Mouse (Mus musculus): Measurements from ENCODE around the gene Ovol2.

Gene Ovol2

GRCm38 (mm10) chr2:144324218-144324617 is 7.7 kb downstream of the Ovol2 start:
- DNase-seq (ENCODE audit: low read depth, low spot score): no peak

DNA sequence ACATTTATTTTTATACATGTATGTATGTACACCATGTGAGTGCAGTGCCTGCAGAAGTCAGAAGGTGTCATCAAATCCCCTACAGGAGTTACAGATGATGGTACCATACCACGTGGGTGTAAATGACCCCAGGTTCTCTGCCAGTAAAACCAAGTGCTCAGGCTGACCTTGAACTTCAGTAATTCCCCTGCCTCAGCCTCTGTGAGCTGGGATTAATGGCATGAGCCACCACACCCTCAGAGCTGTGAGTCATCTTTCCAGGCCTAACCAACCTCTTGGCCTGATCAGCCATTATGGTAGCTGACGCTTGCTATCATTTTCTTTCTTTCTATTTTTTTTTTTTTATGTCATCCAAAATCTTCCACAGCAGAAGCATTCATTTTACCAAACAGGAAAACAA is 20.6 kb downstream of the Ovol2 start:
- peak; percentile 63 for DNase-seq (ENCODE audit: low read depth, low spot score)

DNA sequence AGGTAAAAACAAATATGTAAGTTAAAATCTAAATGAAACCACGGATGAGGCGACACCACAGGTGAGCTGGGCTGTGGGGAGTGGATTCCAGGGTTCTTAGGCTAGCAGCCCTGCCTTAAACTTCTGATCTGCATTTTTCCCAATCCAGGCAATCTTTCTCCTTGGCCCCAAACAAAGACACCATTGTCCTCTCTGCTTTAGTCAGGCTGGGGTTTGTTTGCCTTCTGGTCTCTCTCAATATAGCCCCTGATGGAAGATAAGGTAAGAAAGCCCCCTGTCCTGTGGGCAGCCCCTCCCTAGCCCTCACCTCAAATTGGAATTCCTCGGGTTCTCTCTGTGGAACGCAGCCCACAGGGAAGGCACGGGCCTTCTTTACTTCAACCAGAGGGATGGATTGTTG is 21.7 kb downstream of the Ovol2 start:
- DNase-seq (ENCODE audit: low read depth, low spot score): peak; percentile 55

DNA sequence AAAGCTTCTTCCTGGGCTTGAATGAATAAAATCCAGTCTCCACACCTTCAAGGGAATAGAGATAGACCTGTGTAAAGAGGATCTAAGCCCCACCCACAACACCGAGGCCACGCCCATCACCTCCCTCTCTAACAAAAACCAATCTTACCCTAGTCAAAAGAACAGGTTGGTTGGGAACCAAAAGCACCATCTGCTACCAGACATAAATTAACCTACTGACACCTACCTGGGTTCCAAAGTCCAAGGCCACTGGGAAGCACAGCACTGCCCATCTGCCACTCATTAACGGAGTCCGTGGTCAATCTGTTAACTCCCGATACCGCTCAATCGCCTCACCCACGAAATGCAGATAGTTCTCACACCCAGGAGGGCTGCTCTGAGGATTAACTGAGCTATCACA is 23.4 kb downstream of the Ovol2 start:
- peak; percentile 60 for DNase-seq (ENCODE audit: low read depth, low spot score)

DNA sequence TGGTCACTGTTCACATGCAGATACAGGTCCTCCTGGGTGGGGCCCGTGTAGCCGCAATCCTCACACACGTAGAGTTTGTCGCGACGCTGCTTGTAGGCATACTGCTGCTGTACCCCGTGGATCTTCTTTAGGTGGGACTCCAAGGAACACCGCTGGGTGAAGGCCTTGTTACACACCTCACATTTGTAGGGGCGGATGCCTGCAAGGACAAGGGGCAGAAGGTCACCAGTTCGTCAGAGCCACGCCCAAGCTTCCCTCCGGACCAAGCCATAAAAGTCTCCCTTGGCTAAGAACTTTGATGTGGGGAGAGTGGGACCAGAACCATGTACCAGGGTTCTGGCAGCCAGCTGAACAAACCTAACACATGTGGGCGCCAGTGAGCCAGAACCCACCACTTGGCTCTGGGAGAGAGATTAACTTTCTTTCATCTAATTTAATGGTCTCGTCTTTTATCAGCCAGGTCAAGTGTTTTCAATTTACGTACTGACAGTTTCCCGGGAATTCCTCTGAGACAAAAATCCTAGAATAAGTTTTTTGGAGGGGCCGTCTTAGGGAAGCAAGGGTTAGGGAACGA is 26.1 kb downstream of the Ovol2 start:
- peak; percentile 50 for DNase-seq (ENCODE audit: low read depth, low spot score)

DNA sequence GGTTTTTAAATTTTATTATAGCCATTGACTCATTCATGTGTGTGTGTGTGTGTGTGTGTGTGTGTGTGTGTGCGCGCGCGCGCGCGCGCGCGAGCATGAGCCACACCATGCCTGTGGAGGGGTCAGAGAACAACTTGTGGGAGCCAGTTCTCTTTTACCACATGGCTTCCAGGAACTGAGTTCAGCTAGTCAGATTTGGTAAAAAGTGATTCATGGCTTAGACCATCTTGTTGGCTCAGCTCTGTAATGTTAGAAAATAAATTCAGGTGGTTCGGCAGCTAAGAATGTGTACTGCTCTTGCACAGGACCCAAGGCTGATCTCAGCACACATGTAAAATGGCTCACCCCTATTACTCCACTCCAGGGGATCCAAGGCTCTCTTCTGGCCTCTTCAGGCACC is 30.8 kb downstream of the Ovol2 start:
- no peak for DNase-seq (ENCODE audit: low read depth, low spot score)

DNA sequence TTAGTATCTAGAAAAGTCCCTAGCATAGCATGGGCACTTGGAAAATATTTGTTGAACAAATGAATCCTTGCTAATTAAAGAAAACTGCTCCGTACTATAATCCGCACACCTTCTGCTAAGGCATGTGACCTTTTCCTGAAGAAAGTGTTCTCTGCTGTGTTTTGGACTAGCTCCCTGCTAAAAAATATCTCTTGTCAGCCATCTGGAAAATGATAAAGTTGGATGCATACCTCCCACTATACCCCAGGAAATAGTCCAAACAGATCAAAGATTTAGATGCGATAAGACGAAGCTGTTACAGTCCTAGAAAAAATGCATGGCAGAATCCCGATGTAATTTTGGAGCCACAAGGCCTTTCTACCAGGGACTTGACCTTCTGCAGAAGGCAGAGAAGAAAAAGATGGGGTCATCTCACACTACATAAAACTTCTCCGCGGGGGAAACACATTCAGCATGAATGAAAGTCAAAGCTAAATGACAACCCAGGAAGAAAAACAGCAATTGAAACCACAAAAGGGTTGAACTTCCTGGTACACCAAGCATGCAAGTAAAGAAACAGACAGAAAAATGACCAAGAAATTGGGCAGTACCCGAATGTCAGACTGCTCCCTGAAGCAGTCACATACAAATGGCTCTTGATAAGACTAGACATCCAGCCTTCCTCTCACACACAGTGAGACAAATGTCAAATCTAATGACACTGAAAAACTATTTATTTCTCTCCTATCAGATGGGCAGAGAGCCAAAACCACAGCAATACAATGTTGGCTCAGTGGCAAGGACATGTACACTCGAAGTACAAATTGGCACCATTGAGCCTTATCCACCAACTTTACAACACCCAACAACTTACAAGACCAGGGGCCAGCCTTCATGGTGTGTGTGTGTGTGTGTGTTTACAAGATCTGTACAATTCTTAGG is 31.9 kb downstream of the Ovol2 start:
- DNase-seq (ENCODE audit: low read depth, low spot score): no peak

- peak; percentile 47 for DNase-seq (ENCODE audit: low read depth, low spot score)
Measured at GRCm38 (mm10) chr2:144295145-144295735, 36.7 kb downstream of the Ovol2 start.

DNA sequence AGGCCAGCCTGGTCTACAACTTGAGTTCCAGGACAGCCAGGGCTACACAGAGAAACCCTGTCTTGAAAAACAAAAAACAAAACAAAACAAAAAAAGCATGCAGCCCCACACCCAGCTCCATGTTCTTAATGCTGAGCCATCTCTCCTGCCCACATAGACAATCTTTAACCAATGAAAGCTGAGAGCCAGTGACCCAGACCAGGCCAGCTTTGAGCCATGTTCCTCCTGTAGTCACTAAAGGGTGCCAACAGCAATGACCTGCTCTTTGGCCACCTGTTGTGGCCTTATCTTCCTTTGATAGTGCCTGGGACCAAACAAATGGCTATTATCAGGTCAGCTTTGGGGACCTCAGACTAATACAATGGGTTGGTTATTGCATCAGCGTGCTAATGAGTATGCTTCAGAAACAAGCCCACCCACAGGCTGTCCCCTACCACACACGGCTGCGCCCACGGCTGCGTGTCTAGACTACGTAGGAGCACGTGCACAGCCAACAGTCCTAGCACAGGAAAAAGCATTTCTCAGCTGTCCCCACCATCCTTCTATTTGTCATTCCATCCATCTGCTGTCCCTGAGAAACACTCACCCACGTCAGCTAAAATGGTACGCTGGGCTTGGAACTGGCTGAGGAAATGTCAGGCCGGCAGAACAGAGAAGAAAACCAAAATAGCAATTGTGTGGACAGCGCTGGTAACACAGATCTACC is 40.2 kb downstream of the Ovol2 start:
- DNase-seq (ENCODE audit: low read depth, low spot score): no peak

- no peak for DNase-seq (ENCODE audit: low read depth, low spot score)
Measured at GRCm38 (mm10) chr2:144290321-144290720, 41.6 kb downstream of the Ovol2 start.

GRCm38 (mm10) chr2:144281417-144281816 is 50.5 kb downstream of the Ovol2 start:
- DNase-seq (ENCODE audit: low read depth, low spot score): no peak

GRCm38 (mm10) chr2:144280568-144280967 is 51.4 kb downstream of the Ovol2 start:
- DNase-seq (ENCODE audit: low read depth, low spot score): no peak

- DNase-seq (ENCODE audit: low read depth, low spot score): no peak
Measured at GRCm38 (mm10) chr2:144279742-144280141, 52.2 kb downstream of the Ovol2 start.

DNA sequence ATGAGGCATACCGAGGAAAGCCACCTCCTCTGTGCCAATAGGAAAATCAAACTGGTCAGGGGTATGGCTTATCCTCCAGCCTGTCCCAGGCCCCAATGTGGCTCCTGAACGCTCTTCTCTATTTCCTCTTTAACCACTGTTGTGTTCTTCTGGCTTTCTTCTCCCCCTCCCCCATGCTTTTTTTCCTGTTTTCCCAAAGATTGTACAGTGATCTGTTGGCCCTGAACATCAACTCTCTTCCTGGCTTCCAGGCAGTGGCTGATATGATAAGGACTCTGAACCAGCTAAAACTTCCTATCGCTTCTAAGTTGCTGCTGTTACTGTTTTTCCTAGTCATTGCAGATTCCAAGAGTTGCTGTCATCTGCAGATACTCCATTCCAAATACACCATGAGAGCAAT is 55.1 kb downstream of the Ovol2 start:
- no peak for DNase-seq (ENCODE audit: low read depth, low spot score)

DNA sequence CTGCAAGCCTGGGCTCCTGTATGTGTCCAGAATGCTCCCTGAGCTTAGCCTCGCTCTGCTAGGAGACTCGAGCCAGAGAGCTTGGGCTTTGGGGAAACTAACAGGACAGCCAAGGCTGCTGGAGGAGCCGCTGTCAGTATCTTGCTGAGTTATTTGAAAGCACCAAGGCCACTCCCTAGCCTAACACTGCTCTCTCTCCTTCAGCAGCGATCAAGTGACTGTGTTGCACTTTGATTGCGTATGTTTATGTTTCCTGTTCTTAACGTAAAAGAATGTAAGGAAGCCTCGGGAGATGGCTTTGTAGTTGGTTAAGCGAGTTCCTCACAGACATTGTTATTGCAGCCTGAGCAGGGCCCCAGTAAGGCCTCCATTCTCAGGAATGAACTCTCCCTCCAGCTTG is 57.2 kb downstream of the Ovol2 start:
- peak; percentile 76 for DNase-seq (ENCODE audit: low read depth, low spot score)

- no peak for DNase-seq (ENCODE audit: low read depth, low spot score)
Measured at GRCm38 (mm10) chr2:144272088-144272487, 59.9 kb downstream of the Ovol2 start.

DNA sequence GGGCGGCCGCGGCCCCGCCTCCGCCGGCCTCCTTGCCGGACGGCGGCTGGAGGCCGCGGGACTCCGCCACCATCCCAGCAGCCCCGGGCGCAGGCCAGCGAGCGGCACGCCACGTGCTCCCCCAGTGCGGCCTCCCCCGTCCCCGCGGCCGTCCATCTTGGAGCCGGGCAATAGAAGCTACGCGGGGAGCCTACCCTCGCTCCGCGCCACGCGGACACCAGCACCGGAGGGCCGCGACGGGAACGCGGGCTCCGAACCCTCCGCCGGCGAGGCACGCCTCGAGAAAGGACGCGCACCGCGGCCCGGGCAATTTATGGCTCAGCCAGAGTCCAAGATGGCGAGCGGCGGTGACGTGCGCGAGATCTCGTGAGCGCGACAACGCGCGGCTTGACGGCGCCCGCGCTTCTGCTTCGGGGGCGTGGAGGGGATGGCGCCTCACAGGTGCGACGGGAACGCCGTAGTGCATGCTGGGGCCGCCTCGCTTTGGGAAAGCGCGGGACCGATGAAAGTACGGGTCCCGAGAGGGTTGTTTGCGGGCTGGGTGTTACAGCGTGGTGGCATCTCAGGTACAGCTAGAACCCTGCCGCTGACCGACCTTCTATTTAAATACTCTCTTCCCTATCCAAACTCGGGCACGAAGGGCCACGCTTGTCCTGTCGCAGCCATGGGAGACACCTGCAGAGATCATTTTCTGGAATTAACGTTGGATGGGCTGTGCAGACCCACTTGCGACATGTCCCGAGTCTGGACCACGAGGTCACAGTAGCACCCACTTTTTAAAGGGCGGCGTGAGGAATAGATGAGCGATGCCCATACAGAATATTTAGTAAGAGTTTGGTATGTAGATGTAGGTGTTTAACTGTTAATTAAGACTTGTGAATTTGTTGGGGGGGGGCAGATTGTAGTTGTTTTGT is 61.2 kb downstream of the Ovol2 start, which contains the start of the genes Mgme1 and Snx5:
Mgme1 (plus strand) TSS at position 157 of the 914 bp plus-strand sequence.
Snx5 (minus strand) TSS at position 400 of the 914 bp plus-strand sequence.
- peak; percentile 96 for DNase-seq (ENCODE audit: low read depth, low spot score)

GRCm38 (mm10) chr2:144269679-144270475 is 62.1 kb downstream of the Ovol2 start:
- peak; percentile 56 for DNase-seq (ENCODE audit: low read depth, low spot score)

GRCm38 (mm10) chr2:144269306-144269650 is 62.7 kb downstream of the Ovol2 start:
- DNase-seq (ENCODE audit: low read depth, low spot score): no peak
